23 mouse cellular contexts compared by ENCODE assay signal in genomic region chrX:105937736-105938135, GRCm38 (mm10). TPM values are rescaled to one million over a fixed set of nuclear protein-coding genes. Genes with fewer than 3 reads are reported as not detected.
DNase-seq lines count a peak whose midpoint lies in the region; ATAC-seq and TF ChIP-seq lines count a peak whose summit lies in the region.
"Had no signal": no experiment of that assay in that cellular context is flagged by ENCODE, and none has a peak within 500 bp of the region (broad histone marks: within the 10 kb centered on the region; RNA-seq: fewer than 3 reads in every experiment).

No protein-coding gene starts in this region.

- H3K27me3 ChIP-seq in ES-Bruce4 (ENCODE audit: control insufficient read depth, insufficient read depth, low read length, poor library complexity, severe bottlenecking), result no peaks in the 10 kb centered on the region
- H3K27me3 ChIP-seq: embryonic facial prominence, embryonic 12.5 days; forebrain, embryonic 12.5 days had no signal

- no peaks in the 10 kb centered on the region for H3K36me3 ChIP-seq in ES-Bruce4 (ENCODE audit: control insufficient read depth, insufficient read depth, low read length, poor library complexity, severe bottlenecking)
- H3K36me3 ChIP-seq: embryonic facial prominence, embryonic 10.5 days; embryonic facial prominence, embryonic 12.5 days; forebrain, embryonic 10.5 days; forebrain, embryonic 12.5 days; G1E had no signal

- H3K9ac ChIP-seq in ES-Bruce4 (ENCODE audit: low read depth, poor library complexity, severe bottlenecking), result no peak overlapping the region
- H3K9ac ChIP-seq: embryonic facial prominence, embryonic 12.5 days; forebrain, embryonic 12.5 days had no signal

- peak; percentile 95 for TF ChIP-seq EP300 in ES-Bruce4 (IDR thresholded peaks at IDR 0.05; ENCODE audit: insufficient read depth, low read depth, low read length)

- no peak for TF ChIP-seq CTCF in ES-Bruce4 (IDR thresholded peaks at IDR 0.05; ENCODE audit: low read depth, low read length)

- no peaks in the 10 kb centered on the region for H3K4me1 ChIP-seq in ES-Bruce4 (ENCODE audit: control insufficient read depth, insufficient read depth, low read length)
- H3K4me1 ChIP-seq: embryonic facial prominence, embryonic 10.5 days; embryonic facial prominence, embryonic 12.5 days; forebrain, embryonic 10.5 days; forebrain, embryonic 12.5 days had no signal

- H3K9me3 ChIP-seq in ES-Bruce4 (replicated peaks; ENCODE audit: control insufficient read depth, insufficient read depth, low read length, poor library complexity, severe bottlenecking), result peaks cover 4% of the 10 kb centered on the region; the same call in 1 of the 2 replicates
- H3K9me3 ChIP-seq: embryonic facial prominence, embryonic 10.5 days; embryonic facial prominence, embryonic 12.5 days; forebrain, embryonic 10.5 days; forebrain, embryonic 12.5 days; G1E had no signal

- no peak for TF ChIP-seq POLR2A in ES-Bruce4 (IDR thresholded peaks at IDR 0.05; ENCODE audit: insufficient read depth, low read length)

- peak overlapping the region; percentile 83 for H3K27ac ChIP-seq in ES-Bruce4 (ENCODE audit: insufficient read depth, low read length)
- H3K27ac ChIP-seq: embryonic facial prominence, embryonic 10.5 days; embryonic facial prominence, embryonic 12.5 days; forebrain, embryonic 10.5 days; forebrain, embryonic 12.5 days had no signal

- ATAC-seq in erythroid progenitor cell, adult 5-6 weeks (replicated peaks; ENCODE audit: low FRiP score, poor library complexity, severe bottlenecking), result no peak
- ATAC-seq: activated CD4-positive, CD25-positive, alpha-beta regulatory T cell, adult 4 months; forebrain, embryonic 14.5 days; forebrain, embryonic 16.5 days; Patski had no signal

- peak; percentile 59 for DNase-seq in A20 (ENCODE audit: low read depth, low spot score)
- DNase-seq in R1 (ENCODE audit: low read depth, low spot score), result peak; percentile 41
- DNase-seq in layer of hippocampus, adult 11-12 months (ENCODE audit: low spot score), result no peak
- no peak for DNase-seq in heart, adult 18-20 months
- DNase-seq: adrenal gland, adult 8-10 months; adrenal gland, postnatal 14 days; adrenal gland, postnatal 36 days; cerebellum, adult 11-12 months; cerebellum, adult 2 months; cerebellum, adult 9-10 months; cerebellum, postnatal 10 days; cerebellum, postnatal 25 days had no signal

- H3K4me3 ChIP-seq in ES-Bruce4 (ENCODE audit: low read depth, low read length), result no peak overlapping the region
- H3K4me3 ChIP-seq: embryonic facial prominence, embryonic 10.5 days; embryonic facial prominence, embryonic 12.5 days; forebrain, embryonic 10.5 days; forebrain, embryonic 12.5 days had no signal

RNA-seq across cellular contexts. Expression of gene Atrx, which starts 8.5 kb away (rescaled TPM):
- 522 and 532 TPM in 2 replicates for polyA plus RNA-seq in ES-Bruce4 (2011; ENCODE audit: insufficient read depth, insufficient read length, low read depth, missing spikeins)
- 119 and 157 TPM in 2 replicates for total RNA-seq in erythroid progenitor cell, adult 5-6 weeks (2015; ENCODE audit: low replicate concordance)
- 306 and 315 TPM in 2 replicates for total RNA-seq in erythroid progenitor cell, adult 5-6 weeks (2017; ENCODE audit: low replicate concordance)
- total RNA-seq in heart, adult 18-20 months (2021), result 10 to 100 TPM; 48.2 to 61.5 TPM

Comparison
In these comparisons a context has a peak if more than half of its experiments do, and no peak if none do; other contexts are left out.
1. DNase-seq: peak in A20 (single experiment) and R1 (single experiment); none in layer of hippocampus, adult 11-12 months (single experiment) and heart, adult 18-20 months (0 of 2).